Mouse (Mus musculus): ENCODE measurements around the gene Lifr. TPM values are rescaled to one million over a fixed set of nuclear protein-coding genes. Genes with fewer than 3 reads are reported as not detected.

Gene Lifr
- polyA plus RNA-seq (2012; rRNA removed): 3.1 and 11.8 TPM in 2 replicates

DNA sequence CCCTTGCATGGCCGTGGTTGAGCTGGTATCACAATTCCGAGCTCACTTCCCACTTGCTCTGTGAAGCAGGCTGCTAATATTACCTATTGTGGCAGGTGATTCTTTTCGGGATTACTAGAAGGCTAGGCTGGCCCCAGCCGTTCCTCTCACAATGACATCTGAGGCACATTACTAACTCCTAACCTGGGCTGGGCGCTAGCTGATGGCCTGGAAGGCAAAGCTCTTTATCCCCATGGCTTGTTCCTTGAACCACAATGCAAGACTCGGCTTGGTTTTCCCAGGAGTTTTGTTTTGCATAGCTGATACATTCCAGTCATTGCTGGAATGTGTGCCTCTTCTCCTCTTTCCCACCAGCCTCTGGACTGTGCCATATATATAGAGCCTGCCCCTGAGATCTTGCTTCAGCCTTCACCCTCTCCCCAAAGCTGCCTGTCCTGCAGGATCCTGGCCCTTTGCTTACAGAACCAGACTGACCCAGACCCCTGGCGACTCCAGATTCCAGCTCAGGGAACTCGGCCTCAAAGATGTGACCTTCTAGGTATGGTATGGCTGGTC is at the start of gene Lifr:
Gene Lifr, plus strand, starts transcription at position 404 of the 555 bp plus-strand sequence.
- no peak for DNase-seq (ENCODE audit: low read depth)
- TF ChIP-seq CTCF (IDR thresholded peaks at IDR 0.05; ENCODE audit: borderline replicate concordance, extremely low read depth, insufficient read depth, insufficient read length): no peak
- TF ChIP-seq POLR2A (IDR thresholded peaks at IDR 0.05; ENCODE audit: borderline replicate concordance, extremely low read depth, insufficient read depth, insufficient read length, poor library complexity, severe bottlenecking): no peak

GRCm38 (mm10) chr15:7044081-7044749 is 46.2 kb upstream of the Lifr start:
- no peak for DNase-seq (ENCODE audit: low read depth)
- TF ChIP-seq POLR2A (IDR thresholded peaks at IDR 0.05; ENCODE audit: borderline replicate concordance, extremely low read depth, insufficient read depth, insufficient read length, poor library complexity, severe bottlenecking) (no peak), CTCF (IDR thresholded peaks at IDR 0.05; ENCODE audit: borderline replicate concordance, extremely low read depth, insufficient read depth, insufficient read length) (no peak)

GRCm38 (mm10) chr15:7045056-7045455 is 45.4 kb upstream of the Lifr start:
- TF ChIP-seq POLR2A (IDR thresholded peaks at IDR 0.05; ENCODE audit: borderline replicate concordance, extremely low read depth, insufficient read depth, insufficient read length, poor library complexity, severe bottlenecking): no peak
- no peak for TF ChIP-seq CTCF (IDR thresholded peaks at IDR 0.05; ENCODE audit: borderline replicate concordance, extremely low read depth, insufficient read depth, insufficient read length)
- no peak for DNase-seq (ENCODE audit: low read depth)

- TF ChIP-seq POLR2A (IDR thresholded peaks at IDR 0.05; ENCODE audit: borderline replicate concordance, extremely low read depth, insufficient read depth, insufficient read length, poor library complexity, severe bottlenecking) (no peak), CTCF (IDR thresholded peaks at IDR 0.05; ENCODE audit: borderline replicate concordance, extremely low read depth, insufficient read depth, insufficient read length) (no peak)
- DNase-seq (ENCODE audit: low read depth): no peak
These were observed 42.5 kb upstream of the Lifr start for GRCm38 (mm10) chr15:7047931-7048330.

GRCm38 (mm10) chr15:7048916-7049315 is 41.5 kb upstream of the Lifr start:
- DNase-seq (ENCODE audit: low read depth): peak; percentile 42
- TF ChIP-seq CTCF (IDR thresholded peaks at IDR 0.05; ENCODE audit: borderline replicate concordance, extremely low read depth, insufficient read depth, insufficient read length) (no peak), POLR2A (IDR thresholded peaks at IDR 0.05; ENCODE audit: borderline replicate concordance, extremely low read depth, insufficient read depth, insufficient read length, poor library complexity, severe bottlenecking) (no peak)

DNA sequence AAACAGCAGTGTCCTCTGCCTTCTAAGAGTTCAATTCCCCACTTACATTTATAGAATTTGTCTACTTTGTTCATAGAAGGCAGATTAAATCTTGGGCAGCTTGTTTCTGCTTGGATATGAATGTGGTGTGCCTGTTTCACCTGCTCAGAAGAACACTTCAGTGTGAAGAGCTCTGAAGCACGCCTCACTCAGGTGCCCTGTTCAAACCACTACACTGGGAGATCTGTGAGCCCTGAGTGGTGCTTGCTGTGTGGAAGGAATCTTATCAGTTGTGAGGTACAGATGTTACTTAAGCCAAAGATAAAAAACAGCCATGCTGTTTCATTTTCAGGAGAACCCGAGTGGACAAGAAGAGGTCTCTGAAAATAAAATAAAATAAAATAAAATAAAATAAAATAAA is 38.7 kb upstream of the Lifr start:
- no peak for TF ChIP-seq POLR2A (IDR thresholded peaks at IDR 0.05; ENCODE audit: borderline replicate concordance, extremely low read depth, insufficient read depth, insufficient read length, poor library complexity, severe bottlenecking)
- TF ChIP-seq CTCF (IDR thresholded peaks at IDR 0.05; ENCODE audit: borderline replicate concordance, extremely low read depth, insufficient read depth, insufficient read length): no peak

GRCm38 (mm10) chr15:7052117-7052516 is 38.3 kb upstream of the Lifr start:
- TF ChIP-seq CTCF (IDR thresholded peaks at IDR 0.05; ENCODE audit: borderline replicate concordance, extremely low read depth, insufficient read depth, insufficient read length) (no peak), POLR2A (IDR thresholded peaks at IDR 0.05; ENCODE audit: borderline replicate concordance, extremely low read depth, insufficient read depth, insufficient read length, poor library complexity, severe bottlenecking) (no peak)
- no peak for DNase-seq (ENCODE audit: low read depth)

More for the DNA sequence above, 38.7 kb upstream of the Lifr start:
- no peak for DNase-seq (ENCODE audit: low read depth)

DNA sequence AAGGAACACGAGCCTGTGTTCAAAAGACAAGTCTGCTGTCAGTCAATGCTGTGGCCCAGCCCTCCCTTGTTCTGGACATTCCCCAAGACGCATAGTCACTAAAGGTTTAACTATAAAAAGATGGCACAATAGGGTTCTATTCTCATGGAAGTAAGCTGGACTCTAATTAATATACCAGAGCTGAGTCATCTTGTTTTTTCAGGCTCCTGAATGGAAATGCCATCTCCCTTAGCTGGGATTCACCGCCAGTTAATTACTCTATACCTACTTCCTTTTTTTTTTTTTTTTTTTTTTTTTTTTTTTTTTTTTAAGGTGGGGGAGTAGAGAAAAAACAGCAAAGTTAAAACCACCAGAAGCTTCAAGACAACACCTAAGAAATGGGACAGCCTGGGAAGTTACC is 33.6 kb upstream of the Lifr start:
- no peak for TF ChIP-seq POLR2A (IDR thresholded peaks at IDR 0.05; ENCODE audit: borderline replicate concordance, extremely low read depth, insufficient read depth, insufficient read length, poor library complexity, severe bottlenecking)
- TF ChIP-seq CTCF (IDR thresholded peaks at IDR 0.05; ENCODE audit: borderline replicate concordance, extremely low read depth, insufficient read depth, insufficient read length): no peak
- peak; percentile 20 for DNase-seq (ENCODE audit: low read depth)

GRCm38 (mm10) chr15:7060522-7060921 is 29.9 kb upstream of the Lifr start:
- DNase-seq (ENCODE audit: low read depth): no peak
- no peak for TF ChIP-seq POLR2A (IDR thresholded peaks at IDR 0.05; ENCODE audit: borderline replicate concordance, extremely low read depth, insufficient read depth, insufficient read length, poor library complexity, severe bottlenecking)
- no peak for TF ChIP-seq CTCF (IDR thresholded peaks at IDR 0.05; ENCODE audit: borderline replicate concordance, extremely low read depth, insufficient read depth, insufficient read length)

DNA sequence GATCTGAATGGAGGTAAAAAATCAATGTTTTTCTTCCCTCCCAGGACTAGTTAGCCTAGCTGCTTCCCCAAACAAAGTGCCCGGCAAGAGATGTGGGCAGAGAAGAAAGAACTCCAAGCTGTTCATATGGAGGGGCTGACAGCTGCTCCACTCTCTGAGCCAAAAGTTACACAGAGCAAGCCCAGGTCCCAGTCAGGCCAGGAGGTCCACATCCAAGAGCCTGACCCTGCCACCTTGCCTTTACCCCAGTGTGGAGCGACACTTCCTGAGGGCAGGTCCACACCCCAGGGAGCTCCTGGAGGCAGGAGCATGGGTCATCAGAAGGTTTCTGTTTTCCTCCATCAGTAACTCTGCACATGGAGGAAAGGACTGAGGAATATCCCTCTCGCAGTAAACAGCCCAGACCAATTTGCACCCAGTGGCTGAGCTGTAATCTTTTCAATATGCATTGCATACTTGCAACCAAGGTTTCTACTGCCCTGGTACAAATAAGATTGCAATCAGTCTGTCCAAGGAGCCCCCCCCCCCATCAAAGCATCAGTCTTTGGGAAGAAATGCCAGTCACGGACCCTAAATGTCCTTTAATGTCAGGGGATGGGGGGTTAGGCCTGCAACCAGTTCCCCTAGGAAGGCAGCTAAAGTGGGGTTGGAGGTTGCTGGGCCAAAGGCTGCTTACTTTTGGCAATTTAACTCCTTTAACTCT is 28.3 kb upstream of the Lifr start:
- DNase-seq (ENCODE audit: low read depth): peak; percentile 38
- no peak for TF ChIP-seq POLR2A (IDR thresholded peaks at IDR 0.05; ENCODE audit: borderline replicate concordance, extremely low read depth, insufficient read depth, insufficient read length, poor library complexity, severe bottlenecking)
- no peak for TF ChIP-seq CTCF (IDR thresholded peaks at IDR 0.05; ENCODE audit: borderline replicate concordance, extremely low read depth, insufficient read depth, insufficient read length)

DNA sequence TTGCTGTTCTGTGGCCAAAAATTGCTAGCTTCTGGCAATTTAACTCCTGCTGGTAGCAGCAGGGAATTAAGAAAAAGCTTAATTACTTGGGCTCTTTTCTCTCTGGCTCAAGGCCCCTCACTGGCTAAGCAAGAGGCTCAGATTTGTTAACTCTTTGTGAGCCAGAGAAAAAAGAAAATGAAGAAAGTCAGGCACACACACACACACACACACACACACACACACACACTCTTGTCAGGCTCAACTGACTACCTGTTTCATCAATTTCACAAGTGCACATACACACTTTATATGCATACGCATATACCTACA is 27.8 kb upstream of the Lifr start:
- DNase-seq (ENCODE audit: low read depth): peak; percentile 80
- TF ChIP-seq CTCF (IDR thresholded peaks at IDR 0.05; ENCODE audit: borderline replicate concordance, extremely low read depth, insufficient read depth, insufficient read length) (no peak), POLR2A (IDR thresholded peaks at IDR 0.05; ENCODE audit: borderline replicate concordance, extremely low read depth, insufficient read depth, insufficient read length, poor library complexity, severe bottlenecking) (no peak)

Measured in brain, embryonic 14.5 days (tissue).